Mouse (Mus musculus): ENCODE measurements at regions not wholly inside any gene's neighbourhood (a gene's known extent, or its start where the extent isn't known, plus 50 kb on each side); places are given as distances from the start of the nearest gene placed in this dataset.

DNA sequence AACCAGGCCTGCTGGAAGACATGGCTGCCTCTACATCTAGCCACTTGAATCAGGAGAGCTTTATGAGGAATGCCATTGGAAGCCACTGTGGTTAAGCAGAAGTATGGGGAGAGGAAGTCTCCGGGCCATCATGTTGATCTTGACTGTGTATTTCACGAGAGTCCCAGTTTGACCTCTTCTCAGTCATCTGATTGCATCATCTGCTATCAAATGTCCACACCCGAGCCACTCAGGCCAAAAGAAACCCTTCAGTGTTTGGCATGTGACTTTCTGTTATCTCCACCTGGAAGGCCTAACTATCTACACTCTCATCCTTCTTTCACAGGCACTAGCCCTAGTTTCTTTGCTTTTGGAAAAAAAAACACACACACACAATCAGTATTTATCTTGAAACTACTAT, 186.9 kb upstream of the Id2 start:
- no peaks in the 10 kb centered on the region for H3K27me3 ChIP-seq (ENCODE audit: control insufficient read depth, insufficient read depth, low read depth, low read length)
- no peak overlapping the region for H3K4me2 ChIP-seq (ENCODE audit: low read depth, low read length)
- WGBS (ENCODE audit: insufficient replicate concordance), result 16% methylated on average over 3 of the region's 3 CpGs
- H3K36me3 ChIP-seq (ENCODE audit: control insufficient read depth, insufficient read depth), result no peaks in the 10 kb centered on the region
- no peak overlapping the region for H3K27ac ChIP-seq (ENCODE audit: low read length)
- ATAC-seq (ENCODE audit: low read depth), result peak; percentile 51; the same call in 1 of the 2 replicates
- peaks cover 2% of the 10 kb centered on the region; the same call in 1 of the 2 replicates for H3K4me1 ChIP-seq (ENCODE audit: control insufficient read depth, low read depth, low read length)
- H3K9me3 ChIP-seq (replicated peaks; ENCODE audit: control insufficient read depth, low read length), result no peaks in the 10 kb centered on the region
- no peak overlapping the region for H3K4me3 ChIP-seq (ENCODE audit: low read depth, low read length)
- H3K9ac ChIP-seq (ENCODE audit: low read depth, low read length), result no peak overlapping the region

DNA sequence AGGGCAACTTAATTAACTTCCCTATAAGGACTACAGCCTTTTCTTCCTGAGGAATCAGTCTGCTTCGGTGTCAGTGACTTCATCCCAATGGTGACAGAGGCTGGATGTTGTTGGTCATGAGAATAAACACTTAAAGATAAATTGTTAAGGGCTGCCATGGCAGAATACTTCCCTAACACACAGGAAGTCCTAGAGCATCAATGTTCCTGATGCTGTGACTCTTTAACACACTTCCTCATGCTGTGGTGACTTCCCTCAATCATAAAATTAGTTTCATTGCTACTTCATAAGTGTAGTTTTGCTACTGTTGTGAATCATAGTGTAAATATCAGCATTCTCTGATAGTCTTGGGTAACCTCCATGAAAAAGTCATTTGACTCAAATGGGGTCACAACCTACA, 184.5 kb upstream of the Id2 start:
- ATAC-seq (ENCODE audit: low read depth), result no peak
- no peak overlapping the region for H3K4me2 ChIP-seq (ENCODE audit: low read depth, low read length)
- H3K27ac ChIP-seq (ENCODE audit: low read length), result no peak overlapping the region
- no peaks in the 10 kb centered on the region for H3K36me3 ChIP-seq (ENCODE audit: control insufficient read depth, insufficient read depth)
- H3K27me3 ChIP-seq (ENCODE audit: control insufficient read depth, insufficient read depth, low read depth, low read length), result no peaks in the 10 kb centered on the region
- 22% methylated on average over 1 of the region's 1 CpGs for WGBS (ENCODE audit: insufficient replicate concordance)
- H3K4me1 ChIP-seq (ENCODE audit: control insufficient read depth, low read depth, low read length), result peaks cover 2% of the 10 kb centered on the region; the same call in 1 of the 2 replicates
- H3K4me3 ChIP-seq (ENCODE audit: low read depth, low read length), result no peak overlapping the region
- H3K9me3 ChIP-seq (replicated peaks; ENCODE audit: control insufficient read depth, low read length), result no peaks in the 10 kb centered on the region
- no peak overlapping the region for H3K9ac ChIP-seq (ENCODE audit: low read depth, low read length)

DNA sequence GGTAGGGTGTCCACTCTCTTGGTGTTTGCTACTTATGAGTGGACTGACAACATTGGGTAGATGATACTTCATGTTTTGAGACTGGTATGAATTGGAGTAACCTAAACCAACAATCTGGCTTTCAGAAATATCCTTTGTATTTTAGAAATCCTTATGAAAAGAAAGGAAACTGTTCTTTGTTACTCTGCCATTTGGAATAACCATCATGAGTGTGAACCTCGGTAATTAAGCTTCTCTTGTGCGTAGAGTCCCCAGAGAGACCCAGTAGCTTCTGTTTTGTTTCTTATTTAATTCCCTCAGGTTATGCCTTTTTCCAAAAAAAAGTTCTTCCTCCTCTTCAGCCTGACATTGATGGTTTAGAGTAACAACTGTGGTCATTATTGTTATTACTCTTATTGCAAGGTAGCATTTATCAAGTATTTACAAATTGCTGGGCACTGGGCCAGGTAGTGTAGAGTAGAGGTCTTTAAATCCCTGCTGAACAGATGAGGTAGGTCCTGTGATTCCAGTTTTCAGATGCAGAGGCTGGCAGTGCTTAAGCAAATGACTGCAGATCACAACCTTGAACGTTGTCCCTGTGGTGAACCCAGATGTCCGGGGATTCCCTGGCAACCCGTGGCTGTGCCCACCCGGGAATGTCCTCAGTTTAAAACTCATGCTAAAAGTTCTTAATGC, 176.8 kb upstream of the Id2 start:
- no peak for ATAC-seq (ENCODE audit: low read depth)
- H3K27ac ChIP-seq (ENCODE audit: low read length), result no peak overlapping the region
- 53% methylated on average over 6 of the region's 6 CpGs for WGBS (ENCODE audit: insufficient replicate concordance)
- no peak overlapping the region for H3K4me3 ChIP-seq (ENCODE audit: low read depth, low read length)
- H3K4me2 ChIP-seq (ENCODE audit: low read depth, low read length), result no peak overlapping the region
- H3K9ac ChIP-seq (ENCODE audit: low read depth, low read length), result no peak overlapping the region
- H3K36me3 ChIP-seq (ENCODE audit: control insufficient read depth, insufficient read depth), result no peaks in the 10 kb centered on the region
- no peaks in the 10 kb centered on the region for H3K27me3 ChIP-seq (ENCODE audit: control insufficient read depth, insufficient read depth, low read depth, low read length)
- no peaks in the 10 kb centered on the region; the same call in 1 of the 2 replicates for H3K4me1 ChIP-seq (ENCODE audit: control insufficient read depth, low read depth, low read length)
- H3K9me3 ChIP-seq (replicated peaks; ENCODE audit: control insufficient read depth, low read length), result no peaks in the 10 kb centered on the region

DNA sequence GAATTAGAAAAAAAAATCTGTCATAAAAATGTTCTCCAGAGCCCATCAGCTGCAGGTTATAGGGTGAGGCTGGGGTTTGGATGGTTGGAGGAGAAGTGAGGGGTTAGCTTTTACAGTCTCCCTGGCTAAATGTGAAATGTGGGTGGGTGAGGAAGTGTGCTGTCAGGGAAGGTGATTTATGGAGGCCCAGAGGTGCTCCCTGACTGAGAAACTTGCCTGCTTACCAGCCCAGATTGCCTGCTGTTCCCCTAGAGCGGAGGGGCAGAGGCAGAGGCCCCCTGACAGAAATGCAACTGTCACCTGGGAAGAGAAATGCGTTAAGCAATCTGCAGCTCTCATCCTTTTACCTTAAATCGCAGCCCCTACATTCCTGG, 175.8 kb upstream of the Id2 start:
- H3K36me3 ChIP-seq (ENCODE audit: control insufficient read depth, insufficient read depth), result no peaks in the 10 kb centered on the region
- no peak for ATAC-seq (ENCODE audit: low read depth)
- no peak overlapping the region for H3K9ac ChIP-seq (ENCODE audit: low read depth, low read length)
- H3K27ac ChIP-seq (ENCODE audit: low read length), result no peak overlapping the region
- H3K4me3 ChIP-seq (ENCODE audit: low read depth, low read length), result no peak overlapping the region
- 32% methylated on average over 3 of the region's 3 CpGs for WGBS (ENCODE audit: insufficient replicate concordance)
- H3K27me3 ChIP-seq (ENCODE audit: control insufficient read depth, insufficient read depth, low read depth, low read length), result no peaks in the 10 kb centered on the region
- H3K4me1 ChIP-seq (ENCODE audit: control insufficient read depth, low read depth, low read length), result no peaks in the 10 kb centered on the region; the same call in 1 of the 2 replicates
- no peaks in the 10 kb centered on the region for H3K9me3 ChIP-seq (replicated peaks; ENCODE audit: control insufficient read depth, low read length)
- no peak overlapping the region for H3K4me2 ChIP-seq (ENCODE audit: low read depth, low read length)

DNA sequence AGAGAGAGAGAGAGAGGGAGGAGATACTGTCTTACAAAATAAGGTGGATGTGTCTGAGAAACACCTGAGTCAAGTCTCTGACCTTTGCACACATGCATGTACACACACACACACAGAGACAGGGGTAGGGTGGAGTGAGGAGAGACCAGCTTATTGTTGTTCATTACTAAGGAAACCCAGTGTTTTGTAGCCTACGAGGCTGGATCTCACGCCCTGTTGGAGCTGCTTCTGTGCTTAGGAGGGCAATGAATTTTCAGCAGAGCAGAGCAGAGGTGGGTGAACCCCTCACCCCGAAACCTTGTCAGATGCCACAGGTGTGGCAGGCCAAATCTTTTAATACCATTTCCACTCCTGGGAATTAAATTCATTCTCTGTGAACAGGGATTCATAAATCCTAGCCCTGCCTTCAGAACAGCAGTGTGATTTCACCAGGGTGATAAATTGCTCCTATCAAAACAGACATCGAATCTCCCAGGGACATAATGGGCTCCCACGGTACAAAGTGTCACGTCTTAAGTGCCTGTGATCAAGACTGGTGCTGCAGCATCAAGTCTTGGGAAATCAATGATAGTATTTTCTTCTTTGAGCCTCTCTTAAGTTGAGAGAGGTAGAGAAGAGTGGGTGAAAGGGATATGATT, 175.3 kb upstream of the Id2 start:
- no peaks in the 10 kb centered on the region for H3K27me3 ChIP-seq (ENCODE audit: control insufficient read depth, insufficient read depth, low read depth, low read length)
- H3K27ac ChIP-seq (ENCODE audit: low read length), result no peak overlapping the region
- H3K4me1 ChIP-seq (ENCODE audit: control insufficient read depth, low read depth, low read length), result no peaks in the 10 kb centered on the region; the same call in 1 of the 2 replicates
- H3K4me2 ChIP-seq (ENCODE audit: low read depth, low read length), result no peak overlapping the region
- 38% methylated on average over 6 of the region's 6 CpGs for WGBS (ENCODE audit: insufficient replicate concordance)
- H3K9me3 ChIP-seq (replicated peaks; ENCODE audit: control insufficient read depth, low read length), result no peaks in the 10 kb centered on the region
- H3K36me3 ChIP-seq (ENCODE audit: control insufficient read depth, insufficient read depth), result no peaks in the 10 kb centered on the region
- no peak overlapping the region for H3K9ac ChIP-seq (ENCODE audit: low read depth, low read length)
- no peak overlapping the region for H3K4me3 ChIP-seq (ENCODE audit: low read depth, low read length)
- no peak for ATAC-seq (ENCODE audit: low read depth)

DNA sequence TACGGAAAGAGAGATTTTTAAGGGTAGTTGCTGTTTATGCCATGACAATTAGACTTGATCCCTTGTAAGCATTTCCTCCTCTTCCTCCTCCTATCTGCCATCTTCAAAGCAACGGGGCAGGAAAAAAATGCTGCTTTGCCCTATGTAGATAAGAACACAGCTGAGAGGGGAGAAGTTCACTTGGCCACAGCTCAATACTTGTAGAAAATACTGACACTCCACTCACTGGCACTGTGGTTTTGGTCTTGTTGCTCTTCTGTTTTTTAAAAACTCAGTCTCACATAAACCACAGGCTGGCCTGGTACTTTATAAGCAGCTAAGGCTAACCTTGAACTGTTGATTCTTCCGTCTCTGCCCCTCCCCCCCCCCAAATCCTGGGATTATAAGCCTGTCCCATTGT, 172.9 kb upstream of the Id2 start:
- Histone ChIP-seq H3K4me1 (ENCODE audit: control insufficient read depth, low read depth, low read length) (no peaks in the 10 kb centered on the region; the same call in 1 of the 2 replicates), H3K27me3 (ENCODE audit: control insufficient read depth, insufficient read depth, low read depth, low read length) (no peaks in the 10 kb centered on the region), H3K9me3 (replicated peaks; ENCODE audit: control insufficient read depth, low read length) (no peaks in the 10 kb centered on the region), H3K4me2 (ENCODE audit: low read depth, low read length) (no peak overlapping the region), H3K36me3 (ENCODE audit: control insufficient read depth, insufficient read depth) (no peaks in the 10 kb centered on the region), H3K4me3 (ENCODE audit: low read depth, low read length) (no peak overlapping the region), H3K9ac (ENCODE audit: low read depth, low read length) (no peak overlapping the region), H3K27ac (ENCODE audit: low read length) (no peak overlapping the region)
- no peak for ATAC-seq (ENCODE audit: low read depth)
- 11% methylated on average over 3 of the region's 3 CpGs for WGBS (ENCODE audit: insufficient replicate concordance)

DNA sequence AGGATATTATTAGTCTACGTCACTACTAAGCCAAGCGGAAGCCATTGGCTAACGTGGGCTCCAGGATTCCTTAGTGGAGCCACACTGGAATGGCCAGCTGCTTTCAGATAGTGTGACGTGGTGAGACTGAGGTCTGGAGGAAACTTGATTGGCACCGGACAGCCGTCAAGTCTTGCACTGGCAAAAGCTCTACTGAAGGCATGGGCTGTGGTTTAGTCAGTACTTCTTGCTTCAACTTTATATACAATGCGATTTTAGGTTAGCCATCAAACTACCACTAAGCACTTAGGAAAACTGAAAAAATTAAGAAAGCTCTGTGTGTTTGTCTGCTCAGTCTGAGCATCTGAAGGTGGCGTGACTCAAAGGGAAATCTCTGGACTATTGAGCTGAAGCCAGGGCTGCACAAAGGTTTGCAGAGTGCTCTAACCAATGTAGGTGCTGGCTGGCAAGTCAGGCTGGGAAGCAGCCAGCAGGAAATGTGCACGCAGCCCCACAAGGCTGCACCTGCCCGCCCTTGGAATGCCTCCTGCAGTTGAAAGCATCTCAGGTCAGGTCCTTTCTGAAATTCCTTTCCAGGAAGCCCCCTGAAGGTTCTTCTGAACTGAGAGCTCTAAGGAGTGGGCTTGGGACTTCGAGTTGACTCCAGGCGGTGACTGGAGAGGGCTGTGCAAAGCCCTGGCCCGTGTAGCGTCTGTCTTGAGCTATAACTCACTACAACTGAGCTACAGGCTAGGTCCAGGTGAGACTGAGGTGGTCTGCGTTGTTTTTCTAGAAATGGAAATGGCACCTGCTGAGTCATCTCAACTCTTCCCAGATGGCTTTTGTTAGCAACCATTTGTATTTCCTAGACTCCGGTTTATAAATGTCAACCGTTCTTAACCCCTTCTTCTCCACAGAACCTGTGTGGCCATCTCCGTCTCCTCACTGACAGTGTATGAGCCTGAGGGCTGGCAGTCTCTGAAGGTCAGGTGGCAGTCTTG, 172.2 kb upstream of the Id2 start:
- H3K4me3 ChIP-seq (ENCODE audit: low read depth, low read length), result no peak overlapping the region
- no peak overlapping the region for H3K9ac ChIP-seq (ENCODE audit: low read depth, low read length)
- no peaks in the 10 kb centered on the region; the same call in 1 of the 2 replicates for H3K4me1 ChIP-seq (ENCODE audit: control insufficient read depth, low read depth, low read length)
- H3K27me3 ChIP-seq (ENCODE audit: control insufficient read depth, insufficient read depth, low read depth, low read length), result no peaks in the 10 kb centered on the region
- H3K4me2 ChIP-seq (ENCODE audit: low read depth, low read length), result no peak overlapping the region
- 29% methylated on average over 18 of the region's 18 CpGs for WGBS (ENCODE audit: insufficient replicate concordance)
- no peaks in the 10 kb centered on the region for H3K36me3 ChIP-seq (ENCODE audit: control insufficient read depth, insufficient read depth)
- no peak overlapping the region for H3K27ac ChIP-seq (ENCODE audit: low read length)
- no peak for ATAC-seq (ENCODE audit: low read depth)
- no peaks in the 10 kb centered on the region for H3K9me3 ChIP-seq (replicated peaks; ENCODE audit: control insufficient read depth, low read length)

DNA sequence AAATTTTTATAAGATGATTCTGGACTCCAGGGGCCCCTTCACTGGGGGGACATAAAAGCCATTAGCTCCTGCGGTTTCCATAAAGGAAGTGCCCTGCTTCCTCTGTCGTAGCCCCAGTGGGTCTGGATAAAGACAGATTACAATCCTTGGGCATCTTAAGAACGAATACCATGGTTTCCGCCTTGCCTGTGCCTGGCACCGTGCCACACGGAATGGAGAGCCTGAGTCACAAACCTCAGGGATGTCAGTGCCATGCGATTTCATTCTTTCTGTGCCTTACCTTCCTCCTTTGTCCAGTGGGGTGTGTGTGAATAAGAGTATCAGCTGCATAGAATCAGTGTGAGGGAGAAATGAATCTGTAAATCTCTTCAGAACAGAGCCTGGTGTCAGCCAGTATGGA, 171.4 kb upstream of the Id2 start:
- H3K27ac ChIP-seq (ENCODE audit: low read length), result no peak overlapping the region
- H3K9me3 ChIP-seq (replicated peaks; ENCODE audit: control insufficient read depth, low read length), result no peaks in the 10 kb centered on the region
- ATAC-seq (ENCODE audit: low read depth), result no peak
- H3K36me3 ChIP-seq (ENCODE audit: control insufficient read depth, insufficient read depth), result no peaks in the 10 kb centered on the region
- H3K4me1 ChIP-seq (ENCODE audit: control insufficient read depth, low read depth, low read length), result no peaks in the 10 kb centered on the region; the same call in 1 of the 2 replicates
- H3K4me2 ChIP-seq (ENCODE audit: low read depth, low read length), result no peak overlapping the region
- H3K27me3 ChIP-seq (ENCODE audit: control insufficient read depth, insufficient read depth, low read depth, low read length), result no peaks in the 10 kb centered on the region
- H3K4me3 ChIP-seq (ENCODE audit: low read depth, low read length), result no peak overlapping the region
- 18% methylated on average over 7 of the region's 7 CpGs for WGBS (ENCODE audit: insufficient replicate concordance)
- no peak overlapping the region for H3K9ac ChIP-seq (ENCODE audit: low read depth, low read length)
